Mouse (Mus musculus): Measurements from ENCODE around the gene Rab5b. TPM values are rescaled to one million over a fixed set of nuclear protein-coding genes. Genes with fewer than 3 reads are reported as not detected.
"Not testable (repeated sequence)": the region's sequence is repeated elsewhere in the genome, so short reads cannot be mapped to it uniquely, and the experiment has no call there.

The Rab5b gene
- polyA plus RNA-seq, 1 experiment from 2014 or later, result 106 TPM

DNA sequence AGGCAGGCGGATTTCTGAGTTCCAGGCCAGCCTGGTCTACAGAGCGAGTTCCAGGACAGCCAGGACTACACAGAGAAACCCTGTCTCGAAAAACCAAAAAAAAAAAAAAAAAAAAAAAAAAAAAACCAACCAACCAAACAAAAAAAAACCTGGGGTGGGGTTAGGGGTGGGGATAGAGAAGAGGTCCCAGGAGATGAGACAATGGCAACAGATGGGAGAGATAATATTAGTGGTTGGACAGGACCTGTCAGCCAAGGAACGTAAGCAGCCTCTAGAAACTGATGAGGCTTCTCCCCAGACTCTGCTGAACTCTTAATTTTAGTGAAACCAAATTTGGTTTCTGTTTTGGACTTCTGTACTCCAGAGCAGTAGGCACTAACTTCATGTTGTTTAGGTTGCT, 29.4 kb upstream of the Rab5b start:
- H3K36me3 ChIP-seq; H3K4me3 ChIP-seq (replicated peaks); ATAC-seq; H3K4me1 ChIP-seq (replicated peaks); H3K4me2 ChIP-seq (replicated peaks); H3K9me3 ChIP-seq; H3K27me3 ChIP-seq; H3K27ac ChIP-seq; H3K9ac ChIP-seq (replicated peaks): not testable (repeated sequence)
- 95% methylated on average over 3 of the region's 4 CpGs for WGBS

DNA sequence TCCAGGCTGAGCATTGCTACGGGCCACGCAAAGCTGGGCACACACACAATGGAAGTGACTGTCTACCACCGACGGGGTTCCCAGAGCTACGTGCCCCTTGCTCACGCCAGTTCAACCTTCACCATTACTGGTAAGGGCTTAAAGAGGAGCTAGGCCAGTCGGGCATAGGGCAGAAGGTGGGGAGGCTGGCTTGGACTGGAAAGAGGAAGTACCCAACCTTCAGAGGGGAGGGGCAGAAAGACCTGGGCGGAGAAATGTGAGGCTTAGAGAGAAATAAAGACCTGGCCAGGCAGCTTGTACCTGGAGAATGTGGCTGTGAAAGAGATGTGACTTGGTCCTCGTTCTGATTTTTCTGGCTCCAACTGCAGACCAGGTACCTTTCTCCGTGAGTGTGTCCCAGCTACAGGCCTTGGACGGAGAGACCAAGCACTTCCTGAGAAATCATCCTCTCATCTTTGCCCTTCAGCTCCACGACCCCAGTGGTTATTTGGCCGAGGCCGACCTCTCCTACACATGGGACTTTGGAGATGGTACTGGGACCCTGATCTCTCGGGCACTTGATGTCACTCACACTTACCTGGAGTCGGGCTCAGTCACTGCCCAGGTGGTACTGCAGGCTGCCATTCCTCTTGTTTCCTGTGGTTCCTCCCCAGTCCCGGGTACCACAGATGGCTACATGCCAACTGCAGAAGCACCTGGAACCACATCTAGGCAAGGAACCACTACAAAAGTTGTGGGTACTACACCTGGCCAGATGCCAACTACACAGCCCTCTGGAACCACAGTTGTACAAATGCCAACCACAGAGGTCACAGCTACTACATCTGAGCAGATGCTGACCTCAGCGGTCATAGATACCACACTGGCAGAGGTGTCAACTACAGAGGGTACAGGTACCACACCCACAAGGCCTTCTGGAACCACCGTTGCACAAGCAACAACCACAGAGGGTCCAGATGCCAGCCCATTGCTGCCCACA, 19.8 kb upstream of the Rab5b start:
- WGBS, result 85% methylated on average over 19 of the region's 19 CpGs
- Histone ChIP-seq H3K4me1 (replicated peaks) (no peaks in the 10 kb centered on the region), H3K4me3 (replicated peaks) (no peak overlapping the region), H3K9ac (replicated peaks) (no peak overlapping the region), H3K9me3 (no peaks in the 10 kb centered on the region), H3K36me3 (no peaks in the 10 kb centered on the region), H3K27me3 (no peaks in the 10 kb centered on the region), H3K27ac (no peak overlapping the region), H3K4me2 (replicated peaks) (no peak overlapping the region)
- no peak for ATAC-seq

DNA sequence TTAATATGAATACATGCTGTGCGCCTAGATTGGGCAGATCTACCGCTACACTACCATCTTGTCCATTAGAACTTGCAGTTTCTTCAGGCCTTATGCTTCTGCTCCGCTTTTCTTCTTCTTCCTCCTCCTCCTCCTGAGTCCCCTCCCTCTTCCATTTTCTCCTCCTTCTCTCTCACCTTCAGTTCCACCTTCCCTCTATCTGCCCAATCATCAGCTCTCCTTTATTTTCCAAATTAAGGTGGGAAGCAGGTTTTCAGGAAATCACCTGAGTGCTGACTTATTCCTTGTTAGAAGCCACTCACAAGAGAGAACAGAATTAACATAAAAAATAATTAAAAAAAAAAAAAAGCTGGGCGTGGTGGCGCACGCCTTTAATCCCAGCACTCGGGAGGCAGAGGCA, 15.3 kb upstream of the Rab5b start:
- WGBS, result 96% methylated on average over 7 of the region's 7 CpGs
- ATAC-seq, H3K27me3 ChIP-seq: not testable (repeated sequence)

DNA sequence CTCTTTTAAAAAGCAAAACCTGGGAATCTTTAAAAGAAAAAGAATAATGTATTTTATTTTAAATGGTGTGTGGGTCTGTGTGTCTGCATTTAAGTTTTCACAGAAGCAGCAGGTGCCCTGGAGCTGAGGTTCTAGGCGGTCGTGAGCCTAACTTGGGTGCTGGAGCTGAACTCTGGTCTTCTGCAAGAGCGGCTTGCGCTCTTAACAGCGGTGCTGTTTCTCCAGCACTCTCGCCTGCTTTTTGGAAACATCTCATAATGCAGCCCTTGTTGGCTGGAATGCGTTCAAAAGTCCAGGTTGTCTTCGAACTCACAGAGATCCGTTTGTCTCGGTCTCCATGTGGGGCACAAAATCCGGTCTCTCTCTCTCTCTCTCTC, 9.2 kb upstream of the Rab5b start:
- Histone ChIP-seq H3K4me2 (replicated peaks) (peak overlapping the region; percentile 89), H3K27ac (no peak overlapping the region), H3K4me1 (replicated peaks) (peaks cover 16% of the 10 kb centered on the region), H3K27me3 (peaks cover 3% of the 10 kb centered on the region; the same call in 1 of the 2 replicates), H3K9me3 (no peaks in the 10 kb centered on the region), H3K36me3 (0 out of 2 replicates have a peak, but pooled peaks cover 3% of the 10 kb centered on the region), H3K4me3 (replicated peaks) (peak overlapping the region; percentile 73), H3K9ac (replicated peaks) (peak overlapping the region; percentile 51)
- WGBS, result 11% methylated on average over 11 of the region's 11 CpGs
- ATAC-seq, result peak; percentile 58

More for the DNA sequence above, 15.3 kb upstream of the Rab5b start:
- H3K27ac ChIP-seq; H3K9me3 ChIP-seq; H3K4me3 ChIP-seq (replicated peaks); H3K4me1 ChIP-seq (replicated peaks); H3K4me2 ChIP-seq (replicated peaks); H3K36me3 ChIP-seq; H3K9ac ChIP-seq (replicated peaks): not testable (repeated sequence)

DNA sequence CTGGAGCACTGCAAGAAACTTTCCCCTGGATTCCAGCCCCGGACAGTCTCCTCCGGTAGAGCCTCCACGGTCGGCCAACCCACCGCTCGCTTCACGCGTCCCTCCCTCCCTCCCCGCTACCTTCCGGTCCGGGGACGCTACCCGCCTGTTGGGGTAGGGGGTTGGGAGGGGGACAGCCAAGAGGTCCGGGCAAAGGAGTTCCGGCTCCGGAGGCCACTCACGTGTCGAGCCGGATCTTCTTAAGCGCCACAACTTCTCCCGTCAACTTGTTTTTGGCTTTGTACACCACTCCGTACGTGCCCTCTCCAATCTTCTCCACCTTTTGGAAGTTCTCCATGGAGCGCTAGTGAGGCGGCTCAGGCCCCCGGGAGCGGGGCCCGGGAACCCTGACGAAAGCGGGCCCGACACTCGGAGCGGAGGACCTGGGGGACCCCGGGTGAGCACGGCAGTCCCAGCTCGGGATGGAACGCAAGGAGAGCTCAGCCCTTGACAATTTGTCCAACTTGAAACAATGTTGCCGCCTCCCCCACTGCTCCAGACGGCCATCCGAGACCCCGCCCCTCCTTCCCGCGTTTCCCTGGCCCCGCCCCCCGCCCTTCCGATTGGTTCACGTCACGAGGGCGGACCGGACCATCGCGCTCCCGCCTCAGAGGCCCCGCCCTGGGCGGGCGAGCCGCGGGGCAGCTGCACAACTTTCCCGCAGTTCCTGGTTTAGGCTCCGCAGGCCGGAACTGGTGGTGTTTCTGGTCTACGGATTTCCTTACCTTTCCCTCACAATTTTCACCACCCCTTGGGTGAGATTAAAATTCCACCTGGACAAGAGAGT, 8.6 kb upstream of the Rab5b start, which contains the start of gene Cdk2:
Cdk2 (minus strand) TSS at position 541 of the 826 bp plus-strand sequence.
- H3K4me2 ChIP-seq (replicated peaks), result peak within 1 kb of the TSS; percentile 89
- 0 out of 2 replicates have a peak, but pooled peaks cover 3% of the 10 kb centered on the region for H3K36me3 ChIP-seq
- peak within 1 kb of the TSS; percentile 73 for H3K4me3 ChIP-seq (replicated peaks)
- H3K9me3 ChIP-seq, result no peaks in the 10 kb centered on the region
- peaks cover 16% of the 10 kb centered on the region for H3K4me1 ChIP-seq (replicated peaks)
- under 1% methylated on average over 62 of the region's 62 CpGs for WGBS
- H3K27ac ChIP-seq, result peak within 1 kb of the TSS; percentile 68
- peaks cover 3% of the 10 kb centered on the region; the same call in 1 of the 2 replicates for H3K27me3 ChIP-seq
- H3K9ac ChIP-seq (replicated peaks), result peak within 1 kb of the TSS; percentile 71
- peak; percentile 95 for ATAC-seq

DNA sequence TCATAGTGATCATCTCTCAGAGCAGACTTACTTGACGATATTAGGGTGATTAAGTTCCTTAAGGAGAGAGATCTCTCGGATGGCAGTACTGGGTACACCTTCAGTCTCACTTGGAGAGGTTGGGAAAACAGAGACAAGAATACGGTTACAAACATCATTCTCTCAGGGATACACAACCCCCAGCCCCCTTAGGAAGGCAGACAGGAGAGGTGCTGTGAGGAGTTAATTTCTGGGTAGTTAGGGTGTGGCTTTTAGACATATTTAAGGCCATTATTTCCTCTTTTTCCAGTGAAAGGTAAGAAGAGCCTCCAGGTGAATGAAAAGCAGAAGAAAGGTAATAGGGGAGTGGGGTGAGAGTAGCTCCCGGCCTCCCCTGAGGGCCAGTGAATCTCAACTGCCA, 7.8 kb upstream of the Rab5b start, which contains the start of gene Pmel:
Pmel (plus strand) TSS at position 301 of the 400 bp plus-strand sequence.
- Histone ChIP-seq H3K4me1 (replicated peaks) (peaks cover 16% of the 10 kb centered on the region), H3K9me3 (no peaks in the 10 kb centered on the region), H3K4me3 (replicated peaks) (peak within 1 kb of the TSS; percentile 73), H3K27ac (peak within 1 kb of the TSS; percentile 68), H3K27me3 (peaks cover 3% of the 10 kb centered on the region; the same call in 1 of the 2 replicates), H3K9ac (replicated peaks) (peak within 1 kb of the TSS; percentile 71), H3K36me3 (0 out of 2 replicates have a peak, but pooled peaks cover 3% of the 10 kb centered on the region), H3K4me2 (replicated peaks) (peak within 1 kb of the TSS; percentile 89)
- WGBS, result 17% methylated on average over 4 of the region's 4 CpGs
- ATAC-seq, result no peak

DNA sequence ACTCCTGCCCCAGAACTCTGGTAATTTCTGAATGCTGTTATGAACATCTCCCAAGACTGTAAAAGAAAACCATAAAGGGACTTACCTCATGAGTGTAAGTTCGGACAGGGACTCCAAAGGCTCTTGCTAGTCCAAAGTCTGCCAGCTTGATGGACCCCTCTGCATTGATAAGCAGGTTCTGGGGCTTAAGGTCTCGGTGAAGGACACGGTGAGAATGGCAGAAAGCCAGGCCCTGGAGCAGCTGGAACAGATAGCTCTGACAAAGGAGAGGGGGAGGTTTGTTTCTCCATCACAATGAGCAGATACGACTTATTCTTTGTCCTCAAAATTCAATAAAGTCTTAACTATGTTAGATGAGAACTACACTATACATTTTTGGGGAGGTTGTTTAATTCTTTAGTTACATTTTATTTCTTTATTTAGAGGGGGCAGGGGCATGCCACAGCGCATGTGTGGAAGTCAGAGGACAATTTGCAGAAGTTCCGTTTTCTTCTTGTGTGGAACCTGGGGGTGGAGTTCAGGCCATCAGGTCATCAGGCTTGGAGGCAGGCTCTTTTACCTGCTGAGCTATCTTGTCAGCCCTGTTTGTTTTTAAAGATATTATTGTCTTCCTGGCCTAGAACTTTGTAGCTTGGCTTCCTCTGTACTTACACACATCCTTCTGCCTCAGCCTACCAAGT, 6.4 kb upstream of the Rab5b start:
- Histone ChIP-seq H3K4me1 (replicated peaks) (peaks cover 16% of the 10 kb centered on the region), H3K4me2 (replicated peaks) (no peak overlapping the region), H3K27ac (no peak overlapping the region), H3K9me3 (no peaks in the 10 kb centered on the region), H3K36me3 (0 out of 2 replicates have a peak, but pooled peaks cover 3% of the 10 kb centered on the region), H3K4me3 (replicated peaks) (no peak overlapping the region), H3K9ac (replicated peaks) (no peak overlapping the region), H3K27me3 (peaks cover 3% of the 10 kb centered on the region; the same call in 1 of the 2 replicates)
- WGBS, result 84% methylated on average over 6 of the region's 6 CpGs
- no peak for ATAC-seq

DNA sequence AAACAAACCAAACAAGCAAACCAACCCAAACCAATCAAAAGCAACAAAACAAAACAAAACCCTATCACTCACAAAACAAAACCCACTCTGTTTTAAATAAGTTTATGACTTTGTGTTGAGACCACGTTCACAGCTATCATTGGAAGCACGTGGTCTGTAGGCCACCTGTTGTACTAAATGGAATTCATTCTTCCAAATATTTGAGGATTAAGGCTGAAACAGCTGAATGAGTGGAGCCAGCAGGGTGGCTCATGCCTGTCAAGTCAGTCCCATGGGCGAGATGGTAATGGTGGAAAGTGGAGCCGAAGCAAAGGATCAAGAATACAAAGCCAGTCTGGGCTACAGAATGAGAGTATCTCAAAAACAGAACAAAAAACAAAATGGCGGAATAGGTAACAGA, 4.6 kb upstream of the Rab5b start:
- Histone ChIP-seq H3K4me1 (replicated peaks) (peaks cover 19% of the 10 kb centered on the region), H3K9me3 (no peaks in the 10 kb centered on the region), H3K36me3 (0 out of 2 replicates have a peak, but pooled peaks cover 3% of the 10 kb centered on the region), H3K4me2 (replicated peaks) (no peak overlapping the region), H3K27ac (no peak overlapping the region), H3K27me3 (no peaks in the 10 kb centered on the region), H3K9ac (replicated peaks) (no peak overlapping the region), H3K4me3 (replicated peaks) (no peak overlapping the region)
- WGBS, result 76% methylated on average over 5 of the region's 5 CpGs
- ATAC-seq, result no peak

DNA sequence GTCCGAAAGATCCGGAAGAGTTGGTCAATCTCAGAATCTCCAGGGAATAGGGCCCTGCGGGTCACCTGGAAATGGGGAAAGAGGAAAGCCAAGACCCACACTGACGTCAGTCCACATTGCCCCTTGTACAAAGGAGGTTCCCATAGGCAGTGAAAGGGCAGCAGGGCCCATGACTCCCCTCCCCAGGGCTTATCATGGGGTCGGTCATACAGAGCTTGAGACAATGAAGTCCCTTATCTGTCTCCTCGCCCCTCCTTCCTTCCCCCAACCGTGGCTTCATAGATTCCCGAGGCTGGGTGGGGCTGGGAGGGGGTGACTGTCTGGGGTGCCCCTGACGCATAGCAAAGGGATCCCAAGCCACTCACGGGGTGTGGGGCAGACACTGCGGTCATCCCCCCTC, 3.5 kb upstream of the Rab5b start:
- H3K9ac ChIP-seq (replicated peaks), result no peak overlapping the region
- no peak overlapping the region for H3K4me2 ChIP-seq (replicated peaks)
- no peak overlapping the region for H3K4me3 ChIP-seq (replicated peaks)
- peaks cover 23% of the 10 kb centered on the region for H3K4me1 ChIP-seq (replicated peaks)
- no peak overlapping the region for H3K27ac ChIP-seq
- no peaks in the 10 kb centered on the region for H3K9me3 ChIP-seq
- H3K36me3 ChIP-seq, result 0 out of 2 replicates have a peak, but pooled peaks cover 3% of the 10 kb centered on the region
- no peaks in the 10 kb centered on the region for H3K27me3 ChIP-seq
- ATAC-seq, result no peak
- 88% methylated on average over 11 of the region's 11 CpGs for WGBS

DNA sequence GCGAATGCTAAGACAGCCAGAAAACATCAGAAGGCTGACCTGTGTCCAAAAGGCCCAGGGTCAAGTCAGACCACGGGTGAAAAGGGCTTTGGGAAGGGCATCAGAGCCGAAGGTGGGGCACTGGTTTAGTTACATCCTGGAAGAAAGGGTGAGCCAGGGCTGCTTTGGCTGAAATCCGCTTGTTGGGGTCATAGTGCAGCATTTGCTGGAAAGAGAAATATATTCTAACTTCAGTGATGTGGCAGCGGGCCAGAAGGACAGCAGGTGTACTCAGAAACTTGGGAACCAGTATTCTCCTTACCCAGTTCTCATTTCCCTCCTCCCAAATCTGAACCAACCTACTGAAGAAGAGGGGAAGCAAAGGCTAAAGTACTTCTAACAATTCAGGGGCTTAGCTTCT, 2.9 kb upstream of the Rab5b start:
- peaks cover 22% of the 10 kb centered on the region for H3K4me1 ChIP-seq (replicated peaks)
- 84% methylated on average over 5 of the region's 5 CpGs for WGBS
- 0 out of 2 replicates have a peak, but pooled peaks cover 3% of the 10 kb centered on the region for H3K36me3 ChIP-seq
- H3K9me3 ChIP-seq, result no peaks in the 10 kb centered on the region
- no peaks in the 10 kb centered on the region for H3K27me3 ChIP-seq
- no peak overlapping the region for H3K4me3 ChIP-seq (replicated peaks)
- ATAC-seq, result no peak
- no peak overlapping the region for H3K27ac ChIP-seq
- no peak overlapping the region for H3K4me2 ChIP-seq (replicated peaks)
- H3K9ac ChIP-seq (replicated peaks), result no peak overlapping the region

DNA sequence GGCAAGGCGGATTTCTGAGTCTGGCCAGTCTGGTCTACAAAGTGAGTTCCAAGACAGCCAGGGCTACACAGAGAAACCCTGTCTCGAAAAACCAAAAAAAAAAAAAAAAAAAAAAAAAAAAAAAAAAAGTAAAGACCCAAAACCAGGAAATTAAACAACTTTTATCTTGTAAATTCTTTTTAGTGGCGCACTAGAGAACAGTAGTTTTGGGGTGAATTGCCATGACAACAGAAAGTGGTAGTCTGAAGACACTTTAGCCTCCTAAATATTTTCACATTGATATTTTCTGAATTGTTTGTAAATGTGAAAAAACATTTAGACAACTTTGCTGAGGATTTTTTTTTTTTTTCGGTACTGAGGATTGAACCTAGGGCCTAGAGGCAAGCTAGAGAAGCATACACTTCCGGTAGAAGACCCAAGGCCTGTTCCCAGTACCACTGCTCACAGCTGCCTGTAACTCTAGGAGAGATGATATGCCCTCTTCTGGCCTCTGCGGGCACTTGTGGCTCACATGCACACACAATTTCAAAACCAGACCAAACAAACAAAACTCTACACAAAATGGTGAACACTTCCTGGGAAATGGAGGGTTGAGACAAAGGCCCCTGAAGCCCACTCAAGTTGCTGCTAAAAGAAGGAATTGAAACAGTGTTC, 1.1 kb upstream of the Rab5b start:
- ATAC-seq, result no peak
- 0 out of 2 replicates have a peak, but pooled peaks cover 3% of the 10 kb centered on the region for H3K36me3 ChIP-seq
- H3K27ac ChIP-seq, result peak overlapping the region; percentile 77; the same call in 1 of the 2 replicates
- peak overlapping the region; percentile 63 for H3K4me2 ChIP-seq (replicated peaks)
- 86% methylated on average over 6 of the region's 6 CpGs for WGBS
- H3K4me1 ChIP-seq (replicated peaks), result peaks cover 16% of the 10 kb centered on the region
- peak overlapping the region; percentile 40 for H3K4me3 ChIP-seq (replicated peaks)
- H3K9me3 ChIP-seq, result no peaks in the 10 kb centered on the region
- H3K27me3 ChIP-seq, result no peaks in the 10 kb centered on the region
- no peak overlapping the region for H3K9ac ChIP-seq (replicated peaks)
